Mouse (Mus musculus): ENCODE results near the gene BC030500.

DNA sequence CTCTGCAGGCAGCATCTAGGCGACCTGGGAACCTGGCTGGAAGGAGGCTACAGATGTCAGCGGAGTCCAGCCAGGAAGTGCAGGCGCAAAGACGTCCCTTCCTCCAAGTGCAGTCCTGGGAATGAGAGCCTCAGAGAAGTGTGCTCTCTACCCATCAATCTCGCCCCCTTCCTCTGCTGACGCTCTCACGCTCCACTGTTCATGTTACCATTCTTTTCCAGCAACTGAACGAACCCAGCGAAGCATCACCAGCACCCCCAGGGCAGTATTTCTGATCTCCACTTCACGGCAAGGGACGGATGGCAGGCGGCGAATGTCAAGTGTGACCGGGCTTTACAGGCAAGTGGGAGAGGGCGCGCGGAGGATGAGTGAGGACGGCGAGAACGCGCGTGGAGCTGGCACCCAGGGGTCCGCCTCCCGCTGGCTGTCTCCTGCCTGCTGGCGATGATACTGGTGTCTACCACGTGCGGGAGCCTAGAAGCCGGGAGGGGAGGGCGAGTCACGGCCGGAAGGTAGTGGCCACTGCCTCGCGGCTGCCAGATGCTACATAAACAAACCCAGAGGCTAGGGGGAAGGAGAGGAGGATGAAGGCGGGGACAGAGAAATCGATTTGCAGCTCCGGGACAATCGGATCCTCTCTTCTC, 763 bp downstream of the BC030500 start, which contains the start of gene Galntl6:
- TF ChIP-seq CTCF (IDR thresholded peaks at IDR 0.05) (no peak), EP300 (IDR thresholded peaks at IDR 0.05) (no peak)

Data from lung, postnatal 0 days (tissue).